Comparison of ENCODE assay signal across 35 mouse cellular contexts in genomic region chr1:162819280-162819679, GRCm38 (mm10). TPM values are rescaled to one million over a fixed set of nuclear protein-coding genes. Genes with fewer than 3 reads are reported as not detected.
DNase-seq lines count a peak whose midpoint lies in the region; TF ChIP-seq lines count a peak whose summit lies in the region.
"Had no signal": no experiment of that assay in that cellular context is flagged by ENCODE, and none has a peak within 500 bp of the region (broad histone marks: within the 10 kb centered on the region; RNA-seq: fewer than 3 reads in every experiment).

No protein-coding gene starts in this region.

- TF ChIP-seq CTCF in layer of hippocampus, adult 2 months (conservative IDR thresholded peaks at IDR 0.05), result no peak
- TF ChIP-seq CTCF in E14TG2a.4 (conservative IDR thresholded peaks at IDR 0.05; ENCODE audit: low read length), result no peak

- H3K4me3 ChIP-seq in layer of hippocampus, adult 2 months, result no peak overlapping the region
- 0 out of 2 replicates have a peak overlapping the region, but pooled peaks have one; percentile 43 for H3K4me3 ChIP-seq in E14TG2a.4 (replicated peaks; ENCODE audit: low read length)
- H3K4me3 ChIP-seq: forebrain, embryonic 15.5 days; heart, embryonic 10.5 days; heart, embryonic 15.5 days; hindbrain, embryonic 12.5 days; intestine, embryonic 15.5 days; midbrain, embryonic 13.5 days; neural tube, embryonic 13.5 days had no signal

- no peaks in the 10 kb centered on the region for H3K36me3 ChIP-seq in E14TG2a.4 (ENCODE audit: insufficient read depth, low read length)
- H3K36me3 ChIP-seq: forebrain, embryonic 15.5 days; heart, embryonic 10.5 days; heart, embryonic 15.5 days; hindbrain, embryonic 12.5 days; intestine, embryonic 15.5 days; midbrain, embryonic 13.5 days; neural tube, embryonic 13.5 days had no signal

- DNase-seq in frontal cortex, adult 2 months (ENCODE audit: extremely low spot score in 1 of 2, low spot score in 1 of 2), result peak; percentile 3 to 34
- DNase-seq in frontal cortex, postnatal 14 days (ENCODE audit: low spot score in 2 of 2), result no peak
- peak; percentile 11 to 45 for DNase-seq in layer of hippocampus, adult 2 months (ENCODE audit: low spot score in 2 of 2)
- DNase-seq in layer of hippocampus, postnatal 10 days (ENCODE audit: low spot score in 2 of 2), result no peak
- peak; percentile 14 to 29 for DNase-seq in layer of hippocampus, adult 8-10 months (ENCODE audit: low spot score in 2 of 2)
- no peak for DNase-seq in Muller cell, postnatal 12 days (ENCODE audit: inconsistent ontology term)
- DNase-seq: adrenal gland, adult 8-10 months; cerebellum, adult 8-10 months; cerebellum, postnatal 36 days; gastrocnemius, postnatal 14 days; kidney, adult 2 months; kidney, postnatal 4 days; liver; lung, adult 2 months; lung, postnatal 10 days; thymus, adult 2 months; thymus, postnatal 36 days had no signal

- H3K9me3 ChIP-seq in E14TG2a.4 (ENCODE audit: low read length), result no peaks in the 10 kb centered on the region
- H3K9me3 ChIP-seq: forebrain, embryonic 15.5 days; heart, embryonic 10.5 days; heart, embryonic 15.5 days; hindbrain, embryonic 12.5 days; intestine, embryonic 15.5 days; midbrain, embryonic 13.5 days; neural tube, embryonic 13.5 days had no signal

- no peak overlapping the region for H3K27ac ChIP-seq in layer of hippocampus, adult 2 months
- H3K27ac ChIP-seq: forebrain, embryonic 15.5 days; heart, embryonic 10.5 days; heart, embryonic 15.5 days; hindbrain, embryonic 12.5 days; hindbrain, postnatal 0 days; intestine, embryonic 15.5 days; kidney, postnatal 0 days; liver, embryonic 14.5 days; macrophage; midbrain, embryonic 13.5 days; neural tube, embryonic 13.5 days; stomach, postnatal 0 days had no signal

- no peaks in the 10 kb centered on the region for H3K27me3 ChIP-seq in E14TG2a.4 (ENCODE audit: insufficient read depth, low read length)
- H3K27me3 ChIP-seq: forebrain, embryonic 15.5 days; heart, embryonic 15.5 days; hindbrain, embryonic 12.5 days; intestine, embryonic 15.5 days; midbrain, embryonic 13.5 days; neural tube, embryonic 13.5 days had no signal

- no peaks in the 10 kb centered on the region for H3K4me1 ChIP-seq in E14TG2a.4 (replicated peaks; ENCODE audit: low read depth, low read length)
- H3K4me1 ChIP-seq: forebrain, embryonic 15.5 days; heart, embryonic 10.5 days; heart, embryonic 15.5 days; hindbrain, embryonic 12.5 days; midbrain, embryonic 13.5 days; neural tube, embryonic 13.5 days had no signal

RNA-seq across cellular contexts. Expression of gene Fmo4, which starts 5.5 kb away (rescaled TPM):
- 0.50 and 0.70 TPM in 2 replicates for polyA plus RNA-seq in frontal cortex, adult 2 months (2012; rRNA removed)
- not detected for total RNA-seq in layer of hippocampus, adult 2 months (2021)
- total RNA-seq in layer of hippocampus, postnatal 10 days (2021), result under 1 TPM in 1 of 2 experiments, not detected in 1; 0.23 TPM
- under 1 TPM in 1 of 4 experiments, not detected in 3; 0.52 TPM for total RNA-seq in layer of hippocampus, adult 8-10 months (2022)
- total RNA-seq: granulocyte monocyte progenitor cell, adult 5-6 weeks; megakaryocyte-erythroid progenitor cell, adult 5-6 weeks had no signal
- polyA plus RNA-seq: CD4-positive, CD25-positive, alpha-beta regulatory T cell, adult 4 months; limb, embryonic 11.5 days; macrophage; spleen, adult 2 months had no signal

RNA-seq across cellular contexts. Expression of gene Fmo1, which starts 47.1 kb away (rescaled TPM):
- 48.3 TPM in 2 replicates for polyA plus RNA-seq in frontal cortex, adult 2 months (2012; rRNA removed)
- total RNA-seq in layer of hippocampus, adult 2 months (2021), result 10 to 100 TPM in 1 of 2 experiments, 1 to 10 TPM in 1; 7.5 to 13.5 TPM
- total RNA-seq in layer of hippocampus, postnatal 10 days (2021), result 10 to 100 TPM; 25.9 to 28.7 TPM
- 10 to 100 TPM in 3 of 4 experiments, 1 to 10 TPM in 1; 10.0 to 11.0 (median 10.5) TPM for total RNA-seq in layer of hippocampus, adult 8-10 months (2022)
- total RNA-seq: megakaryocyte-erythroid progenitor cell, adult 5-6 weeks had no signal
- polyA plus RNA-seq: macrophage had no signal

Comparison
In these comparisons a context has a peak if more than half of its experiments do, and no peak if none do; other contexts are left out.
1. DNase-seq: peak in frontal cortex, adult 2 months (2 of 2), layer of hippocampus, adult 2 months (2 of 2) and layer of hippocampus, adult 8-10 months (2 of 2); none in frontal cortex, postnatal 14 days (0 of 2), layer of hippocampus, postnatal 10 days (0 of 2) and Muller cell, postnatal 12 days (single experiment).